Comparison of ENCODE assay signal across 14 mouse cellular contexts in genomic region chr7:79255752-79256151, GRCm38 (mm10). TPM values are rescaled to one million over a fixed set of nuclear protein-coding genes. Genes with fewer than 3 reads are reported as not detected.
DNase-seq lines count a peak whose midpoint lies in the region; TF ChIP-seq lines count a peak whose summit lies in the region.
"Had no signal": no experiment of that assay in that cellular context is flagged by ENCODE, and none has a peak within 500 bp of the region (broad histone marks: within the 10 kb centered on the region; RNA-seq: fewer than 3 reads in every experiment).

No protein-coding gene starts in this region.

- no peak overlapping the region for H3K9ac ChIP-seq in liver, adult 2 months (ENCODE audit: low read depth, low read length)
- H3K9ac ChIP-seq in ES-E14 (ENCODE audit: insufficient read depth, low read depth, low read length, poor library complexity, severe bottlenecking), result no peak overlapping the region
- H3K9ac ChIP-seq: forebrain, embryonic 12.5 days; hindbrain, embryonic 12.5 days; neural tube, embryonic 15.5 days had no signal

- no peak overlapping the region for H3K27ac ChIP-seq in liver, adult 2 months (replicated peaks; ENCODE audit: insufficient read depth, low read depth, low read length)
- no peak overlapping the region for H3K27ac ChIP-seq in ES-E14 (ENCODE audit: insufficient read depth, low read depth, low read length, poor library complexity, severe bottlenecking)
- peak overlapping the region; percentile 56 for H3K27ac ChIP-seq in embryonic fibroblast, embryonic 13.5 days (ENCODE audit: insufficient read depth, low read length)
- H3K27ac ChIP-seq: forebrain, embryonic 12.5 days; hindbrain, embryonic 12.5 days; neural tube, embryonic 15.5 days had no signal

- H3K9me3 ChIP-seq in E14TG2a.4 (ENCODE audit: low read length), result no peaks in the 10 kb centered on the region
- H3K9me3 ChIP-seq in ES-E14 (ENCODE audit: control insufficient read depth, insufficient read depth, low read depth, low read length), result no peaks in the 10 kb centered on the region
- H3K9me3 ChIP-seq: forebrain, embryonic 12.5 days; hindbrain, embryonic 12.5 days; neural tube, embryonic 15.5 days had no signal

- peak; percentile 43 for TF ChIP-seq CTCF in liver, adult 2 months (IDR thresholded peaks at IDR 0.05; ENCODE audit: low read depth, low read length)
- TF ChIP-seq CTCF in E14TG2a.4 (conservative IDR thresholded peaks at IDR 0.05; ENCODE audit: low read length), result peak; percentile 81
- TF ChIP-seq CTCF in embryonic fibroblast, embryonic 13.5 days (IDR thresholded peaks at IDR 0.05; ENCODE audit: borderline replicate concordance, insufficient read depth, low read length), result peak; percentile 31; the same call in 1 of the 2 replicates

- no peaks in the 10 kb centered on the region for H3K79me2 ChIP-seq in liver, adult 2 months (ENCODE audit: control insufficient read depth, insufficient read depth, low read length)

- no peaks in the 10 kb centered on the region for H3K36me3 ChIP-seq in liver, adult 2 months (ENCODE audit: control insufficient read depth, insufficient read depth, low read length)
- H3K36me3 ChIP-seq in E14TG2a.4 (ENCODE audit: insufficient read depth, low read length) (no peaks in the 10 kb centered on the region), ES-E14 (ENCODE audit: control insufficient read depth, insufficient read depth, low read length, poor library complexity, severe bottlenecking) (no peaks in the 10 kb centered on the region)
- H3K36me3 ChIP-seq: forebrain, embryonic 12.5 days; hindbrain, embryonic 12.5 days; neural tube, embryonic 15.5 days had no signal

- no peak for TF ChIP-seq POLR2A in liver, adult 2 months (IDR thresholded peaks at IDR 0.05; ENCODE audit: extremely low read depth, insufficient read depth, low read length)
- TF ChIP-seq POLR2A in embryonic fibroblast, embryonic 13.5 days (IDR thresholded peaks at IDR 0.05; ENCODE audit: low read depth, low read length), result no peak

- no peak overlapping the region for H3K4me3 ChIP-seq in liver, adult 2 months (ENCODE audit: insufficient read depth, low read depth, low read length)
- H3K4me3 ChIP-seq in E14TG2a.4 (replicated peaks; ENCODE audit: low read length), result no peak overlapping the region
- no peak overlapping the region for H3K4me3 ChIP-seq in ES-E14 (ENCODE audit: insufficient read depth in 1 of 2, low read depth in 1 of 2, low read length in 2 of 2, poor library complexity in 1 of 2, severe bottlenecking in 1 of 2)
- H3K4me3 ChIP-seq in embryonic fibroblast, embryonic 13.5 days (ENCODE audit: insufficient read depth, low read length), result no peak overlapping the region
- H3K4me3 ChIP-seq: forebrain, embryonic 12.5 days; hindbrain, embryonic 12.5 days; neural tube, embryonic 15.5 days had no signal

- no peak for DNase-seq in liver, adult 2 months (ENCODE audit: extremely low read depth, low read depth, low spot score)
- DNase-seq in liver, result no peak
- peak; percentile 64 for DNase-seq in ES-E14 (ENCODE audit: low read depth, low spot score)
- DNase-seq in thymus, adult 18-20 months, result no peak
- no peak for DNase-seq in gastrocnemius, postnatal 10 days
- DNase-seq: cerebellum, postnatal 36 days; kidney, adult 11 months; retina, postnatal 1 day; thymus, postnatal 25 days had no signal

- WGBS in liver, adult 2 months, result 85% methylated on average over 10 of the region's 10 CpGs

- no peaks in the 10 kb centered on the region for H3K27me3 ChIP-seq in liver, adult 2 months (ENCODE audit: control insufficient read depth, insufficient read depth, low read length)
- H3K27me3 ChIP-seq in E14TG2a.4 (ENCODE audit: insufficient read depth, low read length), result peaks cover 7% of the 10 kb centered on the region; the same call in 1 of the 2 replicates
- H3K27me3 ChIP-seq: forebrain, embryonic 12.5 days; hindbrain, embryonic 12.5 days; neural tube, embryonic 15.5 days had no signal

- in situ Hi-C loops in ES-E14 (cut with MboI; ENCODE audit: low sequenced_read_pairs in 2 of 2, unreplicated experiment in 2 of 2), result no loop called here

- peaks cover 31% of the 10 kb centered on the region for H3K4me1 ChIP-seq in liver, adult 2 months (ENCODE audit: control insufficient read depth, insufficient read depth, low read length)
- H3K4me1 ChIP-seq in E14TG2a.4 (replicated peaks; ENCODE audit: low read depth, low read length), result peaks cover 3% of the 10 kb centered on the region; the same call in 1 of the 2 replicates
- no peaks in the 10 kb centered on the region for H3K4me1 ChIP-seq in ES-E14 (ENCODE audit: control insufficient read depth in 2 of 2, insufficient read depth in 2 of 2, low read length in 2 of 2, poor library complexity in 1 of 2)
- H3K4me1 ChIP-seq in embryonic fibroblast, embryonic 13.5 days (ENCODE audit: control insufficient read depth, insufficient read depth, low read length), result peaks cover 5% of the 10 kb centered on the region; the same call in 1 of the 2 replicates
- H3K4me1 ChIP-seq: forebrain, embryonic 12.5 days; hindbrain, embryonic 12.5 days; neural tube, embryonic 15.5 days had no signal

TF ChIP-seq in ES-E14, 5 proteins besides CTCF, POLR2A, EP300 and RAD21:
- peak; percentile 52; the same call in 1 of the 2 replicates for TF ChIP-seq ZC3H11A (IDR thresholded peaks at IDR 0.05; ENCODE audit: borderline replicate concordance, low read depth, low read length)
- TF ChIP-seq MAFK (IDR thresholded peaks at IDR 0.05; ENCODE audit: insufficient read depth, low read depth, low read length), result no peak
TF ChIP-seq in ES-E14: peak in this region for 1.

RNA-seq across cellular contexts. Expression of gene Abhd2, which starts 17.2 kb away (rescaled TPM):
- 51.2 and 95.1 TPM in 2 replicates for total RNA-seq in liver, adult 2 months (2014; rRNA removed)
- polyA plus RNA-seq in liver, adult 2 months (2012; rRNA removed), result 46.4 and 99.1 TPM in 2 replicates
- 58.9 and 61.9 TPM in 2 replicates for total RNA-seq in ES-E14 (2012; rRNA removed)
- polyA plus RNA-seq in embryonic fibroblast, embryonic 13.5 days (2011; ENCODE audit: insufficient read length, low read depth, missing spikeins), result 80.4 and 80.5 TPM in 2 replicates
- total RNA-seq in gastrocnemius, postnatal 10 days (2021), result 10 to 100 TPM; 14.4 to 18.6 TPM

Comparison
In these comparisons a context has a peak if more than half of its experiments do, and no peak if none do; other contexts are left out.
1. CTCF ChIP-seq: peak in every context shown above with its lines; median percentile 81 in E14TG2a.4; 43 in liver, adult 2 months; 31 in embryonic fibroblast, embryonic 13.5 days.